Mouse (Mus musculus) stomach, embryonic 16.5 days (tissue): ENCODE measurements around the gene Fat3. TPM values are rescaled to one million over a fixed set of nuclear protein-coding genes. Genes with fewer than 3 reads are reported as not detected.

Source experiments
- ATAC-seq: fragments of 200-750 bp; cut with Nextera tagmentation; 2 replicates; pipeline ENCODE4 v1.8.0; 2017; ENCODE audit warnings: moderate number of reproducible peaks, moderate TSS enrichment; ENCODE audit not compliant: insufficient read depth, low FRiP score
- H3K27ac ChIP-seq: fragments of 300-500 bp; sonication (generic); 2 replicates; pipeline ENCODE4 v1.5.1; 2014; ENCODE audit warnings: low read length
- H3K27me3 ChIP-seq: fragments of 300-500 bp; sonication (generic); 2 replicates; pipeline ENCODE4 v1.6.1; 2014; ENCODE audit warnings: low read length, control low read depth, mixed read lengths; ENCODE audit not compliant: control insufficient read depth, insufficient read depth
- H3K36me3 ChIP-seq: fragments of 300-500 bp; sonication (generic); 2 replicates; pipeline ENCODE4 v1.6.1; 2014; ENCODE audit warnings: low read length; ENCODE audit not compliant: control insufficient read depth, insufficient read depth
- H3K4me1 ChIP-seq: fragments of 300-500 bp; sonication (generic); 2 replicates; pipeline ENCODE4 v1.6.1; 2014; ENCODE audit warnings: low read length, control low read depth, mixed read lengths; ENCODE audit not compliant: control insufficient read depth, insufficient read depth
- H3K4me2 ChIP-seq: fragments of 300-500 bp; sonication (generic); 2 replicates; pipeline ENCODE4 v1.6.1; 2014; ENCODE audit warnings: low read depth, low read length, mixed read lengths
- H3K4me3 ChIP-seq: fragments of 300-500 bp; sonication (generic); replicated peaks from 2 replicates; pipeline ENCODE4 v1.5.1; 2014; ENCODE audit warnings: mild to moderate bottlenecking, low read length
- H3K9ac ChIP-seq: fragments of 300-500 bp; sonication (generic); 2 replicates; pipeline ENCODE4 v1.6.1; 2014; ENCODE audit warnings: low read length
- H3K9me3 ChIP-seq: fragments of 300-500 bp; sonication (generic); replicated peaks from 2 replicates; pipeline ENCODE4 v1.6.1; 2016; ENCODE audit warnings: low read length, control low read depth; ENCODE audit not compliant: control insufficient read depth
- WGBS: fragments of 180-500 bp; shearing (Covaris S2); extraction: QIAGEN DNeasy Blood & Tissue Kit; methylation state at CpG from one replicate; pipeline ENCODE4 v1.1.7; 2014; 5-methylcytosine and 5-hydroxymethylcytosine counted together
- polyA plus RNA-seq: library from polyadenylated mRNA; unstranded; fragments of >200 nt; fragmentation: Nextera tagmentation; extraction: Ambion mirVana; gene quantifications from 2 replicates; pipeline ENCODE4 v1.2.1, GENCODE M21; 2015

Fat3 gene
- polyA plus RNA-seq, 1 experiment from 2014 or later: 1.2 TPM

DNA sequence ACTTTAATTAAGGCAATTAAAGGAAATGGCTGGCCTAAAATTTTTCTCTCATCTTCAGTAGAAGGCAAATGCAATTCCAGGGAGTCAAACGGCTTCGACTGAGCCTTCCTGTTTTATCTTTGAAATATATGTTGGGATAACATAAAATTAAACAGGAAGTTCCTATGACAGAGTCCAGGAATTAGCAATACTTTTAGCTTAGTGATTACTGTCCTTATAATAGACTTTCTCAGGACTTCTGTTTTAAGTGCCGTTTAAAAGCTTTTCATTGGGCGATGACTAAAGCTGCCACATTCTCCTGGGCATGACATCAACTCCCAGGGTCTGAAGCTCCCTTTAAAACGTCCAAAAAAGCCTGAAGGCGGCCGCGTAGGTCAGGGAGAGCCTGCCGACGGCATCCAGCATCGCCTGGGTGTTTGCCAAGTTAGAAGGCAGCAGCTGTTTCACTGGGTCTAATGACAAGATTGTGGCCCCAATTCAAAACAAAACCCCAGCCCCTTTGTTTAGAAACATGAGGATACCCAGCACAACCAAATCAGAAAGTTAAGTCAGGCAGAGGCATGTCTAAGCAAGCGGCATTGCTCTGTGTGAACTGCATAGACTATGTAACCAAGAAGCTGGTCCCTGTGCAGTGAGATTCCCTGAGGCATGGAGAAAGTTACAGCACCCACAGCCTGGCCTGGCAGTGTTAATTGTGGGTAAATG is 524.0 kb downstream of the Fat3 start:
- H3K4me2 ChIP-seq: no peak overlapping the region
- no peaks in the 10 kb centered on the region for H3K9me3 ChIP-seq
- H3K36me3 ChIP-seq: no peaks in the 10 kb centered on the region
- no peak overlapping the region for H3K4me3 ChIP-seq
- ATAC-seq: no peak
- H3K27me3 ChIP-seq: no peaks in the 10 kb centered on the region
- H3K27ac ChIP-seq: peak overlapping the region; percentile 2; the same call in 1 of the 2 replicates
- 31% methylated on average over 12 of the region's 12 CpGs for WGBS
- H3K4me1 ChIP-seq: no peaks in the 10 kb centered on the region
- H3K9ac ChIP-seq: no peak overlapping the region

GRCm38 (mm10) chr9:15975999-15976398 is 525.1 kb downstream of the Fat3 start:
- H3K9ac ChIP-seq: no peak overlapping the region
- H3K4me1 ChIP-seq: no peaks in the 10 kb centered on the region
- no peaks in the 10 kb centered on the region for H3K36me3 ChIP-seq
- H3K27me3 ChIP-seq: no peaks in the 10 kb centered on the region
- no peak overlapping the region for H3K27ac ChIP-seq
- 78% methylated on average over 2 of the region's 2 CpGs for WGBS
- ATAC-seq: no peak
- H3K4me2 ChIP-seq: no peak overlapping the region
- no peak overlapping the region for H3K4me3 ChIP-seq
- no peaks in the 10 kb centered on the region for H3K9me3 ChIP-seq

GRCm38 (mm10) chr9:15972201-15972600 is 528.9 kb downstream of the Fat3 start:
- ATAC-seq: no peak
- Histone ChIP-seq H3K36me3 (no peaks in the 10 kb centered on the region), H3K4me3 (no peak overlapping the region), H3K9me3 (no peaks in the 10 kb centered on the region), H3K9ac (no peak overlapping the region), H3K4me1 (no peaks in the 10 kb centered on the region), H3K4me2 (no peak overlapping the region), H3K27me3 (no peaks in the 10 kb centered on the region), H3K27ac (no peak overlapping the region)
- WGBS: 70% methylated on average over 1 of the region's 1 CpGs

GRCm38 (mm10) chr9:15971393-15971792 is 529.7 kb downstream of the Fat3 start:
- Histone ChIP-seq H3K4me2 (no peak overlapping the region), H3K27me3 (no peaks in the 10 kb centered on the region), H3K27ac (no peak overlapping the region), H3K9me3 (no peaks in the 10 kb centered on the region), H3K4me1 (no peaks in the 10 kb centered on the region), H3K36me3 (no peaks in the 10 kb centered on the region), H3K4me3 (no peak overlapping the region), H3K9ac (no peak overlapping the region)
- ATAC-seq: no peak

DNA sequence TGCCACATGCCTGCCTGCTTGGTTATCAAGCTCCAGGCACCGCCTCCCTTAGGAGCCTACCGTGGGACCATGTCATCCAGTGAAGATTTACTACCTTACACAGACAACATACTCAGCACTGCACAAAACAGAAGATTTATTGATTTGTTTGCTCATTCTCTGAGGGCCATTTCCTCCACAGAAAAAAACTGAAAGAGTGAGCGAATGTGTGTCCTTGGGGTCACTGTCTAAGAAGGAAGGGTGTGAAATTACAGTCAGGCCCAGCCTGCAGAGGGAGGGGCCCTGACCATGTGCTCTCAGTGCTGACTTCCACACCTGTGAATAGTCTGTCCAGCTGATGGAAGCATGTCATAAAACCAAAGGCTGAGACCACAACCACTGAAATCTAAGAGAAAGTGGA is 536.9 kb downstream of the Fat3 start:
- WGBS: 18% methylated on average over 3 of the region's 3 CpGs
- Histone ChIP-seq H3K27ac (no peak overlapping the region), H3K27me3 (no peaks in the 10 kb centered on the region), H3K9ac (no peak overlapping the region), H3K9me3 (no peaks in the 10 kb centered on the region), H3K4me3 (no peak overlapping the region), H3K36me3 (no peaks in the 10 kb centered on the region), H3K4me1 (no peaks in the 10 kb centered on the region), H3K4me2 (no peak overlapping the region)
- peak; percentile 68; the same call in 1 of the 2 replicates for ATAC-seq

DNA sequence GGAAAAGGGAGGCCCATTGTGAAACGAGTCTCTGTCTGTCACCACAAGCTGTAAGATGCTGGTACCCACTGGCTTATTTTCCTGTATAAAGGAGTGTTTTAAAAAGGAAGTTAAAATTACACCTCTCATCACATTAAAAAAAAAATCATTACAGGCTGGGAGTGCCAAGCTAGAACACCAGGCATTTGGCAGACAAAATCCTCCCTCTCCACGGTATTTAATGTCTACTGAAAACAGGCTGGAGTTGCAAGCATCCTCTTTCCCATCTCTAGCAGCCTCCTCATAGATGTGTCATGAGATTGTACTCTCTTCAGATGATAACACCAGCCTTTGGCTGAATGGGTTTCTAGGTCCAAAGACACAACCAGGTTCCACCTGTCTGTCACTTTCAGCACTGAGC is 538.2 kb downstream of the Fat3 start:
- ATAC-seq: no peak
- Histone ChIP-seq H3K4me1 (no peaks in the 10 kb centered on the region), H3K9ac (no peak overlapping the region), H3K36me3 (no peaks in the 10 kb centered on the region), H3K9me3 (no peaks in the 10 kb centered on the region), H3K27ac (no peak overlapping the region), H3K27me3 (no peaks in the 10 kb centered on the region), H3K4me3 (no peak overlapping the region), H3K4me2 (no peak overlapping the region)
- WGBS: 79% methylated on average over 2 of the region's 2 CpGs

DNA sequence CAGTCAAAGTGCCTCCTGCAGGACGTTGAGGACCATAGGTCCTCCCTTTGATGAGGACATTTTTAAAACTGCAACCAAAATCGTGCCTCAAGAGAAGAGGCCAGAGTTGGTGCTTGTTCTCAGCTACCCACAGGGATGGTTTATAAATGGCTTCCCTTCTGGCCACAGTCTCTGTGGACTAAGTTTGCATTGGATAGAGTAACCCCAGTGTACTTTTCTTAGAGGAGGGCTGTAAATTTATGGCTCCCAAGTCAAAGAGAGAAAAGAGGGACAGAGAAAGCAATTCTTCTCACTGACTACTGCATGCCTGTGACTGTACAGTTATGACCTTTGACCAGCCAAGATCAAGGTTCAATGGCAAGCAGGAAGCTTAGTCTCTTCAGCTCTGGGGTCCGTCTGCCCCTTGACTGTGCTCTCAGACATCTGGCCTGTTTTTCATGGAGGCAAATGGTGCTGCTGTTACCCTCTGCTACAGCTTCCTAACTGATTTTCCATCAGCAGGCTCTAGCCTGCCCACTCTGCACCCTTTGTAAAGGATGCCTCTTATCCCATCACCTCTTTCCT is 542.8 kb downstream of the Fat3 start:
- 45% methylated on average over 3 of the region's 3 CpGs for WGBS

DNA sequence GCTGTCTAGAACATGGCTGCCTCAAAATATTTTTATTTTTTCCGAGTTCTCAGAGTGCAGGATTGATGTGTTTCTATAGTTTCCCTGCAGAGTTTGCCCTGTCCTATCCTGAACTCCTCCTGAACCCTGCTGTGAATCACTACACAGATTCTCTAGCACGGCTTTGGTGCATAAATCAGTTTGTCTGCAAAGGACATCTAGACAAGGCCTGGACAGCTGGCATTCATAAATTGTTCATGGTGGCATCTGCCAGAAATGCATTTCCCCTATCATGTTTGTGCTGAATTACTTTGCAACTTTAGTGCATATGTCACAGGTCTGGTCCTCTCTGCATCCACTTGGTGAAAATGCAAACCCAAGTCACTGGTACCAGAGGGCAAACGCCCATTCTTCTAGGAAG is 543.3 kb downstream of the Fat3 start:
- WGBS: 57% methylated on average over 3 of the region's 3 CpGs
- Histone ChIP-seq H3K9me3 (no peaks in the 10 kb centered on the region), H3K4me1 (no peaks in the 10 kb centered on the region), H3K27ac (no peak overlapping the region), H3K4me2 (no peak overlapping the region), H3K36me3 (no peaks in the 10 kb centered on the region), H3K27me3 (no peaks in the 10 kb centered on the region), H3K9ac (no peak overlapping the region), H3K4me3 (no peak overlapping the region)
- ATAC-seq: no peak

More for the DNA sequence above, 542.8 kb downstream of the Fat3 start:
- H3K9me3 ChIP-seq: no peaks in the 10 kb centered on the region
- no peaks in the 10 kb centered on the region for H3K4me1 ChIP-seq
- no peak overlapping the region for H3K27ac ChIP-seq
- H3K9ac ChIP-seq: no peak overlapping the region
- no peak for ATAC-seq
- no peak overlapping the region for H3K4me3 ChIP-seq
- H3K4me2 ChIP-seq: no peak overlapping the region
- no peaks in the 10 kb centered on the region for H3K27me3 ChIP-seq
- H3K36me3 ChIP-seq: no peaks in the 10 kb centered on the region

DNA sequence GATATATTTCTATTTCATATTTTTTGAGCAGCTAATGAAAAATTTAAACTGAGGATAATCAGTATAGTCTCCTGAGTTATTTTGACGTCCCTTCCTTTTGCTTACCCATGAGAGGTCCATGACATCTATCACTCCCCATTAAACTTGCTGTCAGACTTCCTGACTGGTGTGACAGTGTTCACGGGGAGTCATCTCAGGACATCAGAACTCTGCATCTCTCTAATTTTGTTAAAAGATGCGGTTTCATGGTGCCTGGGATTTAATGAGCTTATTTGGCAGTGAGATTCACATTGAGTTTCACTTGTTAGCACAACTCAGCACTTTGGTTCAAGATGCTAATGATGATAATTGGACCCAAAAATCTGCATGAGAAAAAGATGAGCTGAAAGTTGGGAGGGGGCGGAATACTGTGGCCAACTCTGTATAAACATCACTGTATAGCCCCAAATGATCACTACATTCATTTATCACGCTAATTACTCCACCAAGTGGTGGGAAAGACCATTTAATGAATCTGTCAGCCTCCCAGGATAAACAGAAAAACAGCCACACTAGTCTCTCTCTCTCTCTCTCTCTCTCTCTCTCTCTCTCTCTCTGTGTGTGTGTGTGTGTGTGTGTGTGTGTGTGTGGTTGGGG is 545.8 kb downstream of the Fat3 start:
- no peaks in the 10 kb centered on the region for H3K9me3 ChIP-seq
- no peak overlapping the region for H3K4me3 ChIP-seq
- no peak overlapping the region for H3K4me2 ChIP-seq
- no peaks in the 10 kb centered on the region for H3K36me3 ChIP-seq
- H3K27me3 ChIP-seq: no peaks in the 10 kb centered on the region
- ATAC-seq: no peak
- H3K9ac ChIP-seq: no peak overlapping the region
- 67% methylated on average over 5 of the region's 5 CpGs for WGBS
- H3K4me1 ChIP-seq: no peaks in the 10 kb centered on the region
- H3K27ac ChIP-seq: no peak overlapping the region
